ENCODE assay signal across 23 mouse cellular contexts in genomic region chr8:81562405-81562804, GRCm38 (mm10).
DNase-seq lines count a peak whose midpoint lies in the region; ATAC-seq and TF ChIP-seq lines count a peak whose summit lies in the region.
"Had no signal": no experiment of that assay in that cellular context is flagged by ENCODE, and none has a peak within 500 bp of the region (broad histone marks: within the 10 kb centered on the region; RNA-seq: fewer than 3 reads in every experiment).

No protein-coding gene starts in this region.

- whole genome bisulfite sequencing in kidney, embryonic 14.5 days: 58% methylated on average over 1 of the region's 1 CpGs

- TF ChIP-seq POLR2A in MEL (IDR thresholded peaks at IDR 0.05; ENCODE audit: control insufficient read depth in 1 of 2, insufficient read depth in 1 of 2, low read depth in 1 of 2, low read length in 2 of 2, poor library complexity in 1 of 2): no peak

- no peaks in the 10 kb centered on the region for H3K79me2 ChIP-seq in MEL (ENCODE audit: control insufficient read depth, insufficient read depth, low read length, poor library complexity)

- ATAC-seq in common myeloid progenitor, adult 5-6 weeks (replicated peaks; ENCODE audit: low read depth, poor library complexity, severe bottlenecking): peak; percentile 88
- ATAC-seq in megakaryocyte progenitor cell, adult 5-6 weeks (replicated peaks; ENCODE audit: poor library complexity): peak; percentile 42; the same call in 1 of the 2 replicates
- no peak for ATAC-seq in kidney, embryonic 14.5 days (ENCODE audit: low FRiP score, low TSS enrichment)
- ATAC-seq: activated CD4-positive, CD25-positive, alpha-beta regulatory T cell, adult 4 months; CD4-positive, CD25-positive, alpha-beta regulatory T cell, adult 4 months; Patski had no signal

- peaks cover 4 to 13% of the 10 kb centered on the region in 2 experiments; a peak in 3 of 4 replicates for H3K4me1 ChIP-seq in MEL (ENCODE audit: control insufficient read depth in 1 of 2, insufficient read depth in 2 of 2, low read length in 2 of 2)
- H3K4me1 ChIP-seq in kidney, embryonic 14.5 days (ENCODE audit: control insufficient read depth, insufficient read depth, low read length): no peaks in the 10 kb centered on the region

- no peaks in the 10 kb centered on the region for H3K9me3 ChIP-seq in MEL (replicated peaks; ENCODE audit: insufficient read depth, low read length)
- H3K9me3 ChIP-seq in kidney, embryonic 14.5 days (ENCODE audit: control insufficient read depth, low read length): no peaks in the 10 kb centered on the region
- H3K9me3 ChIP-seq: G1E had no signal

- no peak overlapping the region for H3K9ac ChIP-seq in MEL (ENCODE audit: control insufficient read depth, low read depth, low read length, poor library complexity, severe bottlenecking)
- H3K9ac ChIP-seq in kidney, embryonic 14.5 days (ENCODE audit: low read depth, low read length): no peak overlapping the region

- no peaks in the 10 kb centered on the region for H3K27me3 ChIP-seq in MEL (ENCODE audit: control insufficient read depth in 1 of 2, insufficient read depth in 2 of 2, low read length in 2 of 2)
- no peaks in the 10 kb centered on the region for H3K27me3 ChIP-seq in kidney, embryonic 14.5 days (ENCODE audit: control insufficient read depth, insufficient read depth, low read length)
- H3K27me3 ChIP-seq: CH12.LX, Patski had no signal

- no peak for TF ChIP-seq CTCF in MEL (IDR thresholded peaks at IDR 0.05 in 2 of 3, conservative IDR thresholded peaks at IDR 0.05 in 1 of 3; ENCODE audit: control insufficient read depth in 1 of 3, insufficient read depth in 1 of 3, low read depth in 2 of 3, low read length in 3 of 3, poor library complexity in 1 of 3, severe bottlenecking in 1 of 3)

- no peak overlapping the region for H3K27ac ChIP-seq in MEL (ENCODE audit: control insufficient read depth, low read depth, low read length)
- no peak overlapping the region for H3K27ac ChIP-seq in kidney, embryonic 14.5 days (ENCODE audit: low read depth, low read length)

- no peak overlapping the region for H3K4me2 ChIP-seq in kidney, embryonic 14.5 days (replicated peaks; ENCODE audit: low read depth, low read length)

- no peak for TF ChIP-seq RAD21 in MEL (IDR thresholded peaks at IDR 0.05; ENCODE audit: low read depth, low read length)

- peaks cover 0 to 13% of the 10 kb centered on the region in 2 experiments; a peak in 2 of 4 replicates for H3K36me3 ChIP-seq in MEL (ENCODE audit: control insufficient read depth in 1 of 2, insufficient read depth in 2 of 2, low read length in 2 of 2)
- H3K36me3 ChIP-seq in kidney, embryonic 14.5 days (ENCODE audit: control insufficient read depth, insufficient read depth, low read length): no peaks in the 10 kb centered on the region
- H3K36me3 ChIP-seq: G1E had no signal

- no peak overlapping the region for H3K4me3 ChIP-seq in MEL (ENCODE audit: control insufficient read depth in 1 of 2, insufficient read depth in 1 of 2, low read depth in 2 of 2, low read length in 2 of 2)
- no peak overlapping the region for H3K4me3 ChIP-seq in kidney, embryonic 14.5 days (ENCODE audit: low read length)

- TF ChIP-seq EP300 in MEL (IDR thresholded peaks at IDR 0.05; ENCODE audit: low read depth in 1 of 2, low read length in 2 of 2): peak; percentile 48 to 74; a peak in 3 of 4 replicates

- DNase-seq in MEL (ENCODE audit: low read depth, low spot score): peak; percentile 54
- peak; percentile 27 for DNase-seq in induced T-regulatory cell, adult 2 months (ENCODE audit: low read depth)
- no peak for DNase-seq in retina, embryonic 14.5 days (ENCODE audit: low spot score)
- no peak for DNase-seq in kidney, postnatal 4 days
- DNase-seq in spleen, adult 12 weeks (ENCODE audit: low spot score): no peak
- DNase-seq: adrenal gland, adult 2 months; adrenal gland, adult 8-10 months; adrenal gland, postnatal 10 days; adrenal gland, postnatal 14 days; adrenal gland, postnatal 25 days; adrenal gland, postnatal 36 days; B cell, adult 2 months; cerebellum, adult 11 months; cerebellum, adult 11-12 months; cerebellum, adult 18-20 months had no signal

TF ChIP-seq in MEL, 35 proteins besides CTCF, POLR2A, EP300 and RAD21:
- TF ChIP-seq RCOR1 (IDR thresholded peaks at IDR 0.05; ENCODE audit: low read depth, low read length): no peak
- peak; percentile 32; the same call in 1 of the 2 replicates for TF ChIP-seq TAL1 (IDR thresholded peaks at IDR 0.05; ENCODE audit: low read length)
- no peak for TF ChIP-seq CHD1 (IDR thresholded peaks at IDR 0.05; ENCODE audit: low read depth, low read length)
- TF ChIP-seq TCF12 (IDR thresholded peaks at IDR 0.05; ENCODE audit: low read depth, low read length): peak; percentile 40; the same call in 1 of the 2 replicates
- no peak for TF ChIP-seq NELFE (IDR thresholded peaks at IDR 0.05; ENCODE audit: low read depth, low read length)
- TF ChIP-seq E2F4 (IDR thresholded peaks at IDR 0.05; ENCODE audit: borderline replicate concordance, low read depth, low read length): no peak

Comparison
In these comparisons a context has a peak if more than half of its experiments do, and no peak if none do; other contexts are left out.
1. DNase-seq: peak in MEL (single experiment) and induced T-regulatory cell, adult 2 months (single experiment); none in retina, embryonic 14.5 days (single experiment), kidney, postnatal 4 days (0 of 2) and spleen, adult 12 weeks (single experiment).